Mouse (Mus musculus) limb, embryonic 14.5 days (tissue): ENCODE data around the gene Rars. TPM values are rescaled to one million over a fixed set of nuclear protein-coding genes. Genes with fewer than 3 reads are reported as not detected.

Source experiments
- ATAC-seq: fragments of 200-750 bp; cut with Nextera tagmentation; 2 replicates; pipeline ENCODE4 v1.8.0; 2017; ENCODE audit warnings: low read depth, moderate number of reproducible peaks, moderate TSS enrichment; ENCODE audit not compliant: low FRiP score
- DNase-seq: peaks from one replicate; pipeline ENCODE4 v3.0.0-alpha.2; 2015; ENCODE audit warnings: low spot score
- H3K27ac ChIP-seq: fragments of 300-500 bp; sonication (generic); replicated peaks from 2 replicates; pipeline ENCODE4 v1.5.1; 2014; ENCODE audit warnings: low read depth, mild to moderate bottlenecking, low read length, moderate library complexity, mixed read lengths
- H3K27me3 ChIP-seq: fragments of 300-500 bp; sonication (generic); 2 replicates; pipeline ENCODE4 v1.6.1; 2014; ENCODE audit warnings: low read length, mixed read lengths; ENCODE audit not compliant: control insufficient read depth, insufficient read depth
- H3K36me3 ChIP-seq: fragments of 300-500 bp; sonication (generic); 2 replicates; pipeline ENCODE4 v1.6.1; 2014; ENCODE audit warnings: mild to moderate bottlenecking, low read length, moderate library complexity, mixed read lengths; ENCODE audit not compliant: control insufficient read depth, insufficient read depth
- H3K4me1 ChIP-seq: fragments of 300-500 bp; sonication (generic); 2 replicates; pipeline ENCODE4 v1.6.1; 2014; ENCODE audit warnings: antibody characterized with exemption, low read length, mixed read lengths; ENCODE audit not compliant: control insufficient read depth, insufficient read depth
- H3K4me2 ChIP-seq: fragments of 300-500 bp; sonication (generic); replicated peaks from 2 replicates; pipeline ENCODE4 v1.6.1; 2014; ENCODE audit warnings: low read depth, mild to moderate bottlenecking, low read length, moderate library complexity; ENCODE audit not compliant: severe bottlenecking
- H3K4me3 ChIP-seq: fragments of 300-500 bp; sonication (generic); replicated peaks from 2 replicates; pipeline ENCODE4 v1.5.1; 2014; ENCODE audit warnings: low read length
- H3K9ac ChIP-seq: fragments of 300-500 bp; sonication (generic); 2 replicates; pipeline ENCODE4 v1.6.1; 2014; ENCODE audit warnings: mild to moderate bottlenecking, low read depth, low read length, moderate library complexity; ENCODE audit not compliant: severe bottlenecking
- H3K9me3 ChIP-seq: fragments of 300-500 bp; sonication (generic); 2 replicates; pipeline ENCODE4 v1.6.1; 2016; ENCODE audit warnings: low read length; ENCODE audit not compliant: control insufficient read depth
- POLR2A ChIP-seq: fragments of 200-500 bp; IDR thresholded peaks from 2 replicates; pipeline ENCODE4 v1.8.0; 2012; ENCODE audit warnings: inconsistent platforms, mild to moderate bottlenecking, moderate library complexity, borderline replicate concordance; ENCODE audit not compliant: insufficient read depth, insufficient read length; ENCODE audit errors: extremely low read depth
- WGBS: fragments of 180-500 bp; shearing (Covaris S2); extraction: QIAGEN DNeasy Blood & Tissue Kit; methylation state at CpG from one replicate; pipeline ENCODE4 v1.1.7; 2014; 5-methylcytosine and 5-hydroxymethylcytosine counted together
- microRNA counts: library from miRNA; unstranded; fragments of <30 nt; microRNA quantifications from one replicate; lab custom pipeline; 2016
- microRNA-seq: library from miRNA; unstranded; fragments of <30 nt; microRNA quantifications from one replicate; pipeline ENCODE4, GENCODE M21; 2016
- polyA plus RNA-seq, 2 experiments: library from polyadenylated mRNA; depleted of rRNA in 1 of 2; stranded (reverse) in 1 of 2; unstranded in 1 of 2; fragments of >200 nt; fragmentation: Nextera tagmentation in 1 of 2; extraction: Ambion mirVana in 1 of 2; gene quantifications; 2 replicates each; pipeline versions ENCODE4 v1.2.1 to v1.2.3; 2012 to 2014

Rars gene
- polyA plus RNA-seq, 2 experiments = 71.3 to 84.5 TPM

GRCm38 (mm10) chr11:35766845-35767244 lies 67.5 kb downstream of the Rars start:
- Histone ChIP-seq H3K4me2 (no peak overlapping the region), H3K4me3 (no peak overlapping the region), H3K4me1 (peaks cover 10% of the 10 kb centered on the region), H3K27ac (no peak overlapping the region), H3K9me3 (no peaks in the 10 kb centered on the region), H3K9ac (no peak overlapping the region), H3K27me3 (no peaks in the 10 kb centered on the region), H3K36me3 (no peaks in the 10 kb centered on the region)
- no peak for TF ChIP-seq POLR2A
- WGBS = 85% methylated on average over 5 of the region's 5 CpGs
- no peak for DNase-seq
- ATAC-seq = no peak

- Histone ChIP-seq H3K27me3 (no peaks in the 10 kb centered on the region), H3K9me3 (no peaks in the 10 kb centered on the region), H3K4me1 (no peaks in the 10 kb centered on the region), H3K4me3 (no peak overlapping the region), H3K9ac (no peak overlapping the region), H3K27ac (no peak overlapping the region), H3K36me3 (no peaks in the 10 kb centered on the region), H3K4me2 (no peak overlapping the region)
- TF ChIP-seq POLR2A = no peak
- ATAC-seq (no peak), DNase-seq (no peak)
- WGBS = 86% methylated on average over 4 of the region's 4 CpGs
Measured at GRCm38 (mm10) chr11:35760627-35761003, 73.7 kb downstream of the Rars start.

GRCm38 (mm10) chr11:35760001-35760626 lies 74.2 kb downstream of the Rars start:
- no peak overlapping the region for H3K4me2 ChIP-seq
- H3K9ac ChIP-seq = no peak overlapping the region
- H3K9me3 ChIP-seq = no peaks in the 10 kb centered on the region
- 81% methylated on average over 7 of the region's 7 CpGs for WGBS
- no peak overlapping the region for H3K4me3 ChIP-seq
- ATAC-seq (no peak), DNase-seq (no peak)
- no peak for TF ChIP-seq POLR2A
- H3K36me3 ChIP-seq = no peaks in the 10 kb centered on the region
- no peaks in the 10 kb centered on the region for H3K27me3 ChIP-seq
- H3K4me1 ChIP-seq = no peaks in the 10 kb centered on the region; the same call in 1 of the 2 replicates
- H3K27ac ChIP-seq = no peak overlapping the region

MicroRNA genes within 50 kb of the gene (microRNA counts, 519-probe panel; counts per million panel counts)
- 4,092 counts per million, percentile 82 among the panel's probes with 10 or more counts for microRNA mmu-miR-103 (lab: Ali Mortazavi, UCI)

Small RNAs within 50 kb of the gene (microRNA-seq; reads per million reads assigned to microRNA genes)
- gene Mir103-1 = 8.2 reads per million, percentile 19 among the genes with 10 or more reads in this experiment

Other genes starting within 250 kb of the Rars start
- gene Pank3, start 65.0 kb downstream of the Rars start, polyA plus RNA-seq (2012; rRNA removed) = 20.4 and 23.3 TPM in 2 replicates
- 20.3 and 23.5 TPM in 2 replicates for gene Pank3, start 65.0 kb downstream of the Rars start, polyA plus RNA-seq (2014; fragmentation: Nextera tagmentation; extraction: Ambion mirVana)
- 0.15 TPM in 2 replicates for gene Fbll1, start 35.6 kb downstream of the Rars start, polyA plus RNA-seq (2012; rRNA removed)
- not detected in 2 replicates for gene Fbll1, start 35.6 kb downstream of the Rars start, polyA plus RNA-seq (2014; fragmentation: Nextera tagmentation; extraction: Ambion mirVana)
- 9.1 and 13.9 TPM in 2 replicates for gene Wwc1, start 146.0 kb upstream of the Rars start, polyA plus RNA-seq (2012; rRNA removed)
- gene Wwc1, start 146.0 kb upstream of the Rars start, polyA plus RNA-seq (2014; fragmentation: Nextera tagmentation; extraction: Ambion mirVana) = 5.8 and 10.2 TPM in 2 replicates